Mouse (Mus musculus) brain, adult 2 months (tissue): ENCODE measurements around the gene Tax1bp3.

ENCODE experiments used
- DNase-seq: peaks from one replicate; pipeline ENCODE4 v3.0.0; 2011; ENCODE audit warnings: low read depth, low spot score

Gene Tax1bp3

GRCm38 (mm10) chr11:73175612-73176011, 1.3 kb upstream of the Tax1bp3 start:
- DNase-seq: no peak

- no peak for DNase-seq
Observed at GRCm38 (mm10) chr11:73176186-73176585, 697 bp upstream of the Tax1bp3 start.

GRCm38 (mm10) chr11:73177509-73177875, 609 bp downstream of the Tax1bp3 start:
- DNase-seq: no peak

GRCm38 (mm10) chr11:73177895-73178294, 1.0 kb downstream of the Tax1bp3 start:
- peak; percentile 6 for DNase-seq

- no peak for DNase-seq
Observed at GRCm38 (mm10) chr11:73185872-73186615, 9.2 kb downstream of the Tax1bp3 start.

GRCm38 (mm10) chr11:73187231-73187630, 10.3 kb downstream of the Tax1bp3 start:
- no peak for DNase-seq

GRCm38 (mm10) chr11:73193047-73193446, 16.2 kb downstream of the Tax1bp3 start:
- peak; percentile 91 for DNase-seq

GRCm38 (mm10) chr11:73194444-73194843, 17.6 kb downstream of the Tax1bp3 start:
- peak; percentile 60 for DNase-seq

GRCm38 (mm10) chr11:73198190-73198589, 21.3 kb downstream of the Tax1bp3 start:
- DNase-seq: no peak

- peak; percentile 97 for DNase-seq
Observed at GRCm38 (mm10) chr11:73198603-73199229, 21.8 kb downstream of the Tax1bp3 start, which contains the start of gene Ctns. Gene Ctns, minus strand, starts transcription at chr11:73199042.

- peak; percentile 98 for DNase-seq
Observed at GRCm38 (mm10) chr11:73199230-73199712, 22.4 kb downstream of the Tax1bp3 start, which contains the start of gene Shpk. Gene Shpk, plus strand, starts transcription at chr11:73199460.

GRCm38 (mm10) chr11:73199879-73200278, 23.0 kb downstream of the Tax1bp3 start:
- DNase-seq: peak; percentile 21

- no peak for DNase-seq
Observed at GRCm38 (mm10) chr11:73201021-73201420, 24.1 kb downstream of the Tax1bp3 start.

GRCm38 (mm10) chr11:73201597-73201996, 24.7 kb downstream of the Tax1bp3 start:
- peak; percentile 53 for DNase-seq

GRCm38 (mm10) chr11:73203895-73204294, 27.0 kb downstream of the Tax1bp3 start:
- no peak for DNase-seq

GRCm38 (mm10) chr11:73205194-73205593, 28.3 kb downstream of the Tax1bp3 start:
- no peak for DNase-seq

GRCm38 (mm10) chr11:73207621-73208020, 30.7 kb downstream of the Tax1bp3 start:
- no peak for DNase-seq

- no peak for DNase-seq
Observed at GRCm38 (mm10) chr11:73213956-73214355, 37.1 kb downstream of the Tax1bp3 start.

- DNase-seq: no peak
Observed at GRCm38 (mm10) chr11:73219671-73220070, 42.8 kb downstream of the Tax1bp3 start.

GRCm38 (mm10) chr11:73220651-73221050, 43.8 kb downstream of the Tax1bp3 start:
- DNase-seq: peak; percentile 9

GRCm38 (mm10) chr11:73222846-73223245, 46.0 kb downstream of the Tax1bp3 start:
- no peak for DNase-seq

- DNase-seq: peak; percentile 37
Observed at GRCm38 (mm10) chr11:73223966-73224365, 47.1 kb downstream of the Tax1bp3 start.

- no peak for DNase-seq
Observed at GRCm38 (mm10) chr11:73225856-73226255, 49.0 kb downstream of the Tax1bp3 start.
